ENCODE assay signal across 30 mouse cellular contexts in the genomic region with DNA sequence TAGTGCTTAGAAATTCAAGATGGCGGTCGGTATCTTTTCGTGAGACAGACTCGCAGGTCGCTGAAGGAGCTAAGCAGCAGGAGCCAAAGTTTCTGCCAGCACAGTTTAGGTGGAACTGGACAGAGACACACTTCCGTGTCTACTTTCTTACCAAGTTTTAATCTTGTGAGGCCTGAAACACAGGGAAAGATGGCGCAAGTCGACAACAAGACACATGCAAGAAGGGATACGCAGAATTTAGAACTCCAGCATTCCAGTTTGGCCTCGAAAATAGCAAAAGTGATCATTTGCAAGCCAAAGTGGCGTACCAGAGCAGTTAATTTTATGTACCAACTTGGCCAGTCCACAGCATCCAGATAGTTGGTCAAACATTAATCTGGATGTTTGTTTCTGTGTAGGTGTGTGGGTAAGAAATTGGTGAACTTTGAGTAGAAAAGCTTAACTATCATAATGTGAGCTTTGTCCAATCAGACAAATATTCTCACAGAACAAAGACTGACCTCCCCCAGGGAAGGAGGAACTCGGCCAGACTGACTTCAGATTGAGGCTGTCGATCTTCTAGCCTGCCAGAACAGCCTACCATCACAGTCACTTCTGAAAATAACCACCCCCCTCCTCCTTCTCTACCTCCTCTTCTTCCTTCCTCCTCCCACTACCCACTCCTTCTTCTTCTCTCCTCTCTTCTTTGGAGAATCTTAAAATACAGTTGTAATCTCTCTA. TPM values are rescaled to one million over a fixed set of nuclear protein-coding genes. Genes with fewer than 3 reads are reported as not detected.
A peak's percentile ranks its signal among the peaks of the same experiment; 100 is the strongest.
DNase-seq lines count a peak whose midpoint lies in the region; ATAC-seq and TF ChIP-seq lines count a peak whose summit lies in the region.
"Had no signal": no experiment of that assay in that cellular context is flagged by ENCODE, and none has a peak within 500 bp of the region (broad histone marks: within the 10 kb centered on the region; RNA-seq: fewer than 3 reads in every experiment).

No protein-coding gene starts in this region.

- H3K27ac ChIP-seq in testis, adult 2 months (ENCODE audit: control insufficient read depth, insufficient read depth, low read depth, low read length): no peak overlapping the region
- no peak overlapping the region for H3K27ac ChIP-seq in kidney, embryonic 15.5 days
- no peak overlapping the region for H3K27ac ChIP-seq in midbrain, embryonic 15.5 days
- H3K27ac ChIP-seq in intestine, embryonic 15.5 days: no peak overlapping the region
- H3K27ac ChIP-seq: embryonic facial prominence, embryonic 10.5 days; embryonic facial prominence, embryonic 15.5 days; forebrain, embryonic 12.5 days; hindbrain, embryonic 10.5 days; hindbrain, embryonic 15.5 days; liver, embryonic 15.5 days; lung, embryonic 15.5 days; midbrain, embryonic 10.5 days; stomach, embryonic 15.5 days had no signal

- no peak for DNase-seq in testis, postnatal 10 days (ENCODE audit: low spot score)
- DNase-seq in kidney, postnatal 25 days: peak; percentile 54 to 74
- no peak for DNase-seq in thymus, postnatal 4 days
- DNase-seq: adrenal gland, postnatal 36 days; cerebellum, adult 2 months; cerebellum, postnatal 14 days; forebrain, postnatal 0 days; gastrocnemius, postnatal 14 days; heart, postnatal 14 days; left cerebral cortex, postnatal 4 days; right cerebral cortex, postnatal 25 days; thymus, adult 18-20 months; thymus, postnatal 25 days had no signal

- H3K9me3 ChIP-seq in kidney, embryonic 15.5 days (replicated peaks): no peaks in the 10 kb centered on the region
- H3K9me3 ChIP-seq in midbrain, embryonic 15.5 days: no peaks in the 10 kb centered on the region
- no peaks in the 10 kb centered on the region for H3K9me3 ChIP-seq in intestine, embryonic 15.5 days
- H3K9me3 ChIP-seq: embryonic facial prominence, embryonic 10.5 days; embryonic facial prominence, embryonic 15.5 days; forebrain, embryonic 12.5 days; hindbrain, embryonic 10.5 days; hindbrain, embryonic 15.5 days; liver, embryonic 15.5 days; lung, embryonic 15.5 days; midbrain, embryonic 10.5 days; stomach, embryonic 15.5 days had no signal

- ATAC-seq in kidney, embryonic 15.5 days (replicated peaks; ENCODE audit: low FRiP score): 0 out of 2 replicates have a peak, but pooled peaks have one; percentile 25
- ATAC-seq in midbrain, embryonic 15.5 days (replicated peaks): no peak
- ATAC-seq in intestine, embryonic 15.5 days: no peak; the same call in 1 of the 2 replicates
- ATAC-seq: CD4-positive, CD25-positive, alpha-beta regulatory T cell, adult 4 months; forebrain, postnatal 0 days; midbrain, embryonic 16.5 days had no signal

- H3K36me3 ChIP-seq in testis, adult 2 months (ENCODE audit: control insufficient read depth, insufficient read depth, low read length): no peaks in the 10 kb centered on the region
- H3K36me3 ChIP-seq in kidney, embryonic 15.5 days: no peaks in the 10 kb centered on the region
- H3K36me3 ChIP-seq in midbrain, embryonic 15.5 days (replicated peaks): no peaks in the 10 kb centered on the region
- H3K36me3 ChIP-seq in intestine, embryonic 15.5 days: no peaks in the 10 kb centered on the region
- H3K36me3 ChIP-seq: embryonic facial prominence, embryonic 10.5 days; embryonic facial prominence, embryonic 15.5 days; forebrain, embryonic 12.5 days; hindbrain, embryonic 10.5 days; hindbrain, embryonic 15.5 days; liver, embryonic 15.5 days; lung, embryonic 15.5 days; midbrain, embryonic 10.5 days; stomach, embryonic 15.5 days had no signal

- WGBS in kidney, embryonic 15.5 days: 84% methylated on average over 13 of the region's 13 CpGs
- WGBS in midbrain, embryonic 15.5 days: 89% methylated on average over 13 of the region's 13 CpGs
- 82% methylated on average over 13 of the region's 13 CpGs for WGBS in intestine, embryonic 15.5 days

- no peaks in the 10 kb centered on the region for H3K4me1 ChIP-seq in testis, adult 2 months (ENCODE audit: control insufficient read depth, insufficient read depth, low read length)
- H3K4me1 ChIP-seq in kidney, embryonic 15.5 days: no peaks in the 10 kb centered on the region
- no peaks in the 10 kb centered on the region for H3K4me1 ChIP-seq in midbrain, embryonic 15.5 days
- H3K4me1 ChIP-seq in intestine, embryonic 15.5 days (replicated peaks): no peaks in the 10 kb centered on the region
- H3K4me1 ChIP-seq: embryonic facial prominence, embryonic 10.5 days; embryonic facial prominence, embryonic 15.5 days; forebrain, embryonic 12.5 days; hindbrain, embryonic 10.5 days; hindbrain, embryonic 15.5 days; liver, embryonic 15.5 days; lung, embryonic 15.5 days; midbrain, embryonic 10.5 days; stomach, embryonic 15.5 days had no signal

- no peaks in the 10 kb centered on the region for H3K27me3 ChIP-seq in testis, adult 2 months (ENCODE audit: control insufficient read depth, insufficient read depth, low read length)
- no peaks in the 10 kb centered on the region for H3K27me3 ChIP-seq in kidney, embryonic 15.5 days
- H3K27me3 ChIP-seq in midbrain, embryonic 15.5 days (replicated peaks): no peaks in the 10 kb centered on the region
- no peaks in the 10 kb centered on the region for H3K27me3 ChIP-seq in intestine, embryonic 15.5 days (replicated peaks)
- H3K27me3 ChIP-seq: embryonic facial prominence, embryonic 15.5 days; forebrain, embryonic 12.5 days; hindbrain, embryonic 15.5 days; liver, embryonic 15.5 days; lung, embryonic 15.5 days; stomach, embryonic 15.5 days had no signal

- H3K4me2 ChIP-seq in kidney, embryonic 15.5 days: no peak overlapping the region
- no peak overlapping the region for H3K4me2 ChIP-seq in midbrain, embryonic 15.5 days
- H3K4me2 ChIP-seq in intestine, embryonic 15.5 days (replicated peaks): no peak overlapping the region
- H3K4me2 ChIP-seq: embryonic facial prominence, embryonic 15.5 days; forebrain, embryonic 12.5 days; hindbrain, embryonic 15.5 days; liver, embryonic 15.5 days; lung, embryonic 15.5 days; stomach, embryonic 15.5 days had no signal

- H3K9ac ChIP-seq in kidney, embryonic 15.5 days: no peak overlapping the region
- no peak overlapping the region for H3K9ac ChIP-seq in midbrain, embryonic 15.5 days
- no peak overlapping the region for H3K9ac ChIP-seq in intestine, embryonic 15.5 days
- H3K9ac ChIP-seq: embryonic facial prominence, embryonic 15.5 days; forebrain, embryonic 12.5 days; forebrain, postnatal 0 days; hindbrain, embryonic 15.5 days; liver, embryonic 15.5 days; lung, embryonic 15.5 days; stomach, embryonic 15.5 days had no signal

- no peak for TF ChIP-seq CTCF in testis, adult 2 months (IDR thresholded peaks at IDR 0.05; ENCODE audit: control insufficient read depth, insufficient read depth, insufficient replicate concordance, low read depth, low read length)

- H3K4me3 ChIP-seq in testis, adult 2 months (ENCODE audit: control insufficient read depth, low read depth, low read length): peak overlapping the region; percentile 49
- H3K4me3 ChIP-seq in kidney, embryonic 15.5 days (replicated peaks): no peak overlapping the region
- H3K4me3 ChIP-seq in midbrain, embryonic 15.5 days: no peak overlapping the region
- no peak overlapping the region for H3K4me3 ChIP-seq in intestine, embryonic 15.5 days (replicated peaks)
- H3K4me3 ChIP-seq: embryonic facial prominence, embryonic 10.5 days; embryonic facial prominence, embryonic 15.5 days; forebrain, embryonic 12.5 days; hindbrain, embryonic 10.5 days; hindbrain, embryonic 15.5 days; liver, embryonic 15.5 days; lung, embryonic 15.5 days; midbrain, embryonic 10.5 days; stomach, embryonic 15.5 days had no signal

- no peak for TF ChIP-seq POLR2A in testis, adult 2 months (IDR thresholded peaks at IDR 0.05; ENCODE audit: control insufficient read depth, low read depth, low read length)

RNA-seq across cellular contexts. Expression of gene Srd5a2, which starts 31.2 kb away (rescaled TPM):
- 0.14 and 0.77 TPM in 2 replicates for polyA plus RNA-seq in testis, adult 2 months (2012; rRNA removed)
- polyA plus RNA-seq in kidney, embryonic 15.5 days (2015; fragmentation: Nextera tagmentation; extraction: Ambion mirVana): not detected in 2 replicates
- 0.10 and 0.14 TPM in 2 replicates for polyA plus RNA-seq in midbrain, embryonic 15.5 days (2015; fragmentation: Nextera tagmentation; extraction: Ambion mirVana)
- 0.10 and 0.36 TPM in 2 replicates for polyA plus RNA-seq in intestine, embryonic 15.5 days (2015; fragmentation: Nextera tagmentation; extraction: Ambion mirVana)
- polyA plus RNA-seq: CD4-positive, CD25-positive, alpha-beta regulatory T cell, adult 4 months; cerebellum, adult 2 months; embryonic facial prominence, embryonic 10.5 days; embryonic facial prominence, embryonic 15.5 days; forebrain, embryonic 12.5 days; forebrain, postnatal 0 days; heart, embryonic 14.5 days; hindbrain, embryonic 10.5 days; intestine, embryonic 14.5 days; lung, embryonic 15.5 days; midbrain, embryonic 10.5 days; midbrain, embryonic 16.5 days; stomach, embryonic 15.5 days had no signal

Comparison
In these comparisons a context has a peak if more than half of its experiments do, and no peak if none do; other contexts are left out.
1. DNase-seq: peak in kidney, postnatal 25 days (2 of 2); none in testis, postnatal 10 days (single experiment) and thymus, postnatal 4 days (single experiment).